Mouse (Mus musculus): ENCODE results near the gene Prkcg.

Gene Prkcg

DNA sequence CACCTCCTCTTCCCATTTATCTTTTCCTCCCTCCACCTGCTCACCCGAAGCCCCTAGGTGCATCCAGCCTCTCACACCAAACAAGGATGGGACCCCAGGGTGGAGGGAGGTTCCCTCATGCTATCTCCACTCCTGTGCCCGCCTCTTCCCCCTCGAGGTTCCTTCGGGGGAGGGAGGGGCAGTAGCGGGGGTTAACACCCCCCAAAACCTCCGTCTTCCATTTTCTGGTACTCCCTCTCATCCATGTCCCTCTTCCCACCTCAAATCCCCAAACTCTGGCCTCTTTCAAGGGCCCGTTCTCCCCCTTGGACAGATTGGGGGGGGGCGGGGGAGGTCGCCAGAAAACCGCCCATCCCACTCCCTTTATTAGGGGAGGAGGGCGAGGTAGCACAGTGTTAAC, 78.6 kb downstream of the Prkcg start:
- DNase-seq: no peak

DNA sequence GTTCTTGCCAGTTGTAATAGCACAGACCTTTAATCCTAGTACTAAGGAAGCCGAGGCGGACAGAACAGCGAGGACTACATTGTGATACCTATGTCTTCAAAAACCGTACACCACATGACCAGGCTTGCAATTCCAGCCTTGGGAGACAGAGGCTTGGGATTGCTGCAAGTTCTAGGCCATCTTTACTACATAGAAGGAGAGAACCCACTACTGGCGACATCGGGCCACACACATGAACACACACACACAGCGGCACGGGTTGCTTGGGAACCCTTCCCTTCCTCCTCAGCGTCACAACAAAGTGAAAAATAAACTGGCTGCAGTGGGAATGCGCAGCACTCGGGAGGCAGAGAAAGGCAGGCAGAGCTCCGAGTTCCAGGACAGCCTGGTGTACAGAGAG, 79.3 kb downstream of the Prkcg start:
- DNase-seq: no peak

DNA sequence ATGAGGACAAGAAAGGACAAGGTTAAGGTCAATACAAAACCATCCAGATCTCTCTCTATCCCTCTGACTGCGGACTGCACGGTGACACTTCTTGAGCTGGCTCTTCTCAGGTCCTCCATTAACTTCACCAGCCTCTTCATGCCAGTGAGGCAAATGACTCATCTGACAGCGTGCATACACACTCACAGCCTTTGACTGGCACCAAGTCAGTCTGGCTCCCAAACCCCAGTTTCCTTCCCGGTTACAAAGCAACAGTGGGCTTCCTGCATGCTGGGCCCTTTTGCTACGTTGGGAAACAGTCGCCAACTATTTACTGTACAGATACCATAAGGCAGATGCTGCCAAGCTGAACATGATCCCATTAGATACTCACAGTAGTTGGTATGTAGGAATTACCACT, 80.2 kb downstream of the Prkcg start:
- DNase-seq: no peak

DNA sequence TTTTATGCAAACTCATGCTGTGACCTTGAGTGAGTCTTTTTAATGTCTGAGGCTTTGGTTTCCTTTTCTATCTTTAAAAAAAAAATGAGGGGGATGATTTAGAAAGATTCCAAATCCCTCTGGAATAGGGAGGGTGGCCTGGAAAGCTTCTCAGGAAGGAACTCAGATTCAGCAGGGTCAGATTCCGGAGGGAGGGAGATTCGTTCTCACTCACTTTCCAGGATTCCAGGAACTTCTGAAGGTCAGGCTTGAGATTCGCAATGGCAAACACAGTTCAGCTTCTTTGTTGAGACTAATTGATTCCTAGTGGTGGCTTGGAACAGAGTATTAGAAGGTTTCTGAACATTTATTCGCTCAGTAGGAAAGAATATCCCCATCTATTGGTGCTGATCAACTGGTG, 81.4 kb downstream of the Prkcg start:
- no peak for DNase-seq

DNA sequence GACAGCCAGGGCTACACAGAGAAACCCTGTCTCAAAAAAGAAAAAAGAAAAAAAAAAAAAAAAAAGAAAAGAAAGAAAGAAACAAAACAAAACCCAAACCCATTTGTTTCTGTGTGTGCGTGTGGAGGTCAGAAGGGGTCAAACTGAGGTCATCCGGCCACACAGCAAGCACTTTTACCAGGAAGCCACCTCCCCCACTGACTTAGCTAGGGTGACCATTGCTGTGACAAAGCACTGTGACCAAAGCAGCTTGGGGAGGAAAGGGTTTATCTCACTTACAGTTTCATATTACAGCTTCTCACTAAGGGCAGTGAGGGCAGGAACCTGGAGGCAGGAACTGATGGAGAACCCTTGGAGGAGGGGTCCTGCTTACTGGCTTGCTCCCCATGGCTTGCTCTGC, 83.4 kb downstream of the Prkcg start:
- DNase-seq: no peak

DNA sequence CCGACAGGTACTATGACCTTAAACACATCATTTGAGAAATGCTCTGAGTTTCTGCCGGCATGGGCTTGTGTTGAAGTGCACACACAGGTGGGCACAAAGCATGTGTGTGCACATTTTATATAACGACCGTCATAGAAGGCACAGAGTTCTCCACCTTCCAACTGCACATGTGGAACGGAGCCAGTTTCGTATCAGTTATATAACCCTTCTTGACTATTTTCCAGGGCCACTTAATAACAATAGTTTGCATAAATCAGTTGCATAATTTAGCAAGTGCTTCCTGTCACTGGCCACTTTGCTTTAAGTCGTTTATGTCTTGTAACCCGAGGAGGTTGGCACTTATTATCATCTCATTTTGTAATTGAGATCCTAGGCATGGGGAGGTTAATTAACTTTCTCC, 84.8 kb downstream of the Prkcg start:
- no peak for DNase-seq

DNA sequence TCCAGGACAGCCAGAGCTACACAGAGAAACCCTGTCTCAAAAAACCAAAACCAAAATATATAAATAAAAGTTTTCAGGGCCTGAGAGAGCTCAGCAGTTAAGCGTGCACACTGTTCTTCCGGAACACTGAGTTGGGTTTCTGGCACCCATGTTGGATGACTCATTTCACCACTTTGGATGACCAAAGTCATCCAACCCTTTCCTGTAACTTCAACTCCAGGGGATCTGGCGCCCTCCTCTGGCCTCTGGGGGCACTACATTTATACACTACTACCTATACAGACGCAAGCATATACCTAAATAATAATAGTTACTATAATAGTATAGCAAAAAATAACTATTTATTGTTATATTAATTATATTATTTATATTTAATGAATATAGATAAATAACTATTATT, 87.9 kb downstream of the Prkcg start:
- DNase-seq: peak; percentile 19 to 47
